Mouse (Mus musculus) MEL (cell line): ENCODE results near the gene Rpl6. TPM values are rescaled to one million over a fixed set of nuclear protein-coding genes. Genes with fewer than 3 reads are reported as not detected.

Source experiments
- DNase-seq: peaks from one replicate; pipeline ENCODE4 v3.0.0; 2011; ENCODE audit warnings: low read depth, low spot score
- H3K27ac ChIP-seq: 2 replicates; pipeline ENCODE4 v1.5.1; 2012; ENCODE audit warnings: low read depth, mild to moderate bottlenecking, control low read depth, low read length, moderate library complexity; ENCODE audit not compliant: control insufficient read depth
- H3K27me3 ChIP-seq, 2 experiments: fragments of 150-350 bp in 1 of 2; sonication (generic) in 1 of 2; 2 replicates each; pipeline ENCODE4 v1.6.1; 2012; ENCODE audit warnings: low read length in 2 of 2, mild to moderate bottlenecking in 2 of 2, improper control_type of control experiment in 1 of 2, moderate library complexity in 1 of 2; ENCODE audit not compliant: insufficient read depth in 2 of 2, control insufficient read depth in 1 of 2
- H3K36me3 ChIP-seq, 2 experiments: 2 replicates each; pipeline ENCODE4 v1.6.1; 2012 to 2014; ENCODE audit warnings: low read length in 2 of 2, improper control_type of control experiment in 1 of 2, inconsistent platforms in 1 of 2, mild to moderate bottlenecking in 1 of 2; ENCODE audit not compliant: insufficient read depth in 2 of 2, control insufficient read depth in 1 of 2
- H3K4me1 ChIP-seq, 2 experiments: fragments of 150-350 bp in 1 of 2; sonication (generic) in 1 of 2; 2 replicates each; pipeline ENCODE4 v1.6.1; 2012; ENCODE audit warnings: low read length in 2 of 2, improper control_type of control experiment in 1 of 2, mild to moderate bottlenecking in 1 of 2; ENCODE audit not compliant: insufficient read depth in 2 of 2, control insufficient read depth in 1 of 2
- H3K4me3 ChIP-seq, 2 experiments: fragments of 150-350 bp in 1 of 2; sonication (generic) in 1 of 2; 2 replicates each; pipeline ENCODE4 v1.5.1; 2012; ENCODE audit warnings: low read depth in 2 of 2, low read length in 2 of 2, mild to moderate bottlenecking in 2 of 2, moderate library complexity in 2 of 2, control low read depth in 1 of 2, improper control_type of control experiment in 1 of 2; ENCODE audit not compliant: control insufficient read depth in 1 of 2, insufficient read depth in 1 of 2
- H3K79me2 ChIP-seq: 2 replicates; pipeline ENCODE4 v1.6.1; 2012; ENCODE audit warnings: mild to moderate bottlenecking, low read length, moderate library complexity; ENCODE audit not compliant: control insufficient read depth, poor library complexity, insufficient read depth
- H3K9ac ChIP-seq: 2 replicates; pipeline ENCODE4 v1.6.1; 2012; ENCODE audit warnings: low read depth, mild to moderate bottlenecking, control low read depth, low read length, moderate library complexity; ENCODE audit not compliant: control insufficient read depth, poor library complexity, severe bottlenecking
- H3K9me3 ChIP-seq: fragments of 150-350 bp; sonication (generic); replicated peaks from 2 replicates; pipeline ENCODE4 v1.6.1; 2012; ENCODE audit warnings: mild to moderate bottlenecking, low read length, improper control_type of control experiment, moderate library complexity; ENCODE audit not compliant: insufficient read depth
- BHLHE40 ChIP-seq: IDR thresholded peaks from 2 replicates; pipeline ENCODE4 v1.6.1; 2012; ENCODE audit warnings: low read depth, mild to moderate bottlenecking, inconsistent platforms, low read length, improper control_type of control experiment, borderline replicate concordance
- ELF1 ChIP-seq: IDR thresholded peaks from 2 replicates; pipeline ENCODE4 v1.6.1; 2014; ENCODE audit warnings: low read depth, mild to moderate bottlenecking, inconsistent platforms, low read length, improper control_type of control experiment, moderate library complexity
- ETS1 ChIP-seq: IDR thresholded peaks from 2 replicates; pipeline ENCODE4 v1.6.1; 2012; ENCODE audit warnings: low read depth, mild to moderate bottlenecking, inconsistent platforms, low read length, improper control_type of control experiment, moderate library complexity
- GABPA ChIP-seq: IDR thresholded peaks from 2 replicates; pipeline ENCODE4 v1.6.1; 2012; ENCODE audit warnings: low read depth, mild to moderate bottlenecking, inconsistent platforms, low read length, improper control_type of control experiment, moderate library complexity
- HCFC1 ChIP-seq: IDR thresholded peaks from 2 replicates; pipeline ENCODE4 v1.6.1; 2012; ENCODE audit warnings: low read depth, mild to moderate bottlenecking, inconsistent platforms, low read length, improper control_type of control experiment, moderate library complexity
- JUND ChIP-seq: IDR thresholded peaks from 2 replicates; pipeline ENCODE4 v1.6.1; 2011; ENCODE audit warnings: low read depth, mild to moderate bottlenecking, improper control_type of control experiment, low read length
- MAFK ChIP-seq: IDR thresholded peaks from 2 replicates; pipeline ENCODE4 v1.6.1; 2011; ENCODE audit warnings: low read depth, mild to moderate bottlenecking, low read length, improper control_type of control experiment, borderline replicate concordance
- MXI1 ChIP-seq: IDR thresholded peaks from 2 replicates; pipeline ENCODE4 v1.6.1; 2011; ENCODE audit warnings: mild to moderate bottlenecking, low read depth, low read length, improper control_type of control experiment
- MYC ChIP-seq: IDR thresholded peaks from 2 replicates; pipeline ENCODE4 v1.6.1; 2011; ENCODE audit warnings: low read depth, mild to moderate bottlenecking, low read length, improper control_type of control experiment, moderate library complexity
- POLR2AphosphoS2 ChIP-seq: IDR thresholded peaks from 2 replicates; pipeline ENCODE4 v1.6.1; 2011; ENCODE audit warnings: low read length, improper control_type of control experiment
- POLR2AphosphoS5 ChIP-seq: IDR thresholded peaks from 2 replicates; pipeline ENCODE4 v1.6.1; 2012; ENCODE audit warnings: low read depth, borderline replicate concordance, mild to moderate bottlenecking, inconsistent platforms, low read length, moderate library complexity, mixed read lengths
- RAD21 ChIP-seq: IDR thresholded peaks from 2 replicates; pipeline ENCODE4 v1.6.1; 2011; ENCODE audit warnings: mild to moderate bottlenecking, low read depth, low read length, improper control_type of control experiment
- SIN3A ChIP-seq: IDR thresholded peaks from 2 replicates; pipeline ENCODE4 v1.6.1; 2012; ENCODE audit warnings: low read length, improper control_type of control experiment, inconsistent platforms
- SMC3 ChIP-seq: IDR thresholded peaks from 2 replicates; pipeline ENCODE4 v1.6.1; 2011; ENCODE audit warnings: low read depth, low read length, improper control_type of control experiment
- TAL1 ChIP-seq: IDR thresholded peaks from 2 replicates; pipeline ENCODE4 v1.6.1; 2012; ENCODE audit warnings: mild to moderate bottlenecking, inconsistent platforms, low read length, moderate library complexity, mixed read lengths
- TBP ChIP-seq: IDR thresholded peaks from 2 replicates; pipeline ENCODE4 v1.8.0; 2011; ENCODE audit warnings: low read depth, low read length, improper control_type of control experiment
- UBTF ChIP-seq: IDR thresholded peaks from 2 replicates; pipeline ENCODE4 v1.6.1; 2012; ENCODE audit warnings: low read depth, mild to moderate bottlenecking, inconsistent platforms, low read length, improper control_type of control experiment, moderate library complexity, borderline replicate concordance; ENCODE audit not compliant: insufficient read depth
- ZKSCAN1 ChIP-seq: IDR thresholded peaks from 2 replicates; pipeline ENCODE4 v1.6.1; 2012; ENCODE audit warnings: low read depth, mild to moderate bottlenecking, inconsistent platforms, low read length, improper control_type of control experiment, moderate library complexity
- ZMIZ1 ChIP-seq: IDR thresholded peaks from 2 replicates; pipeline ENCODE4 v1.6.1; 2012; ENCODE audit warnings: low read depth, mild to moderate bottlenecking, inconsistent platforms, low read length, improper control_type of control experiment, moderate library complexity
- polyA plus RNA-seq, 2 experiments: library from polyadenylated mRNA; stranded (reverse) in 1 of 2; unstranded in 1 of 2; fragments of >175 nt in 1 of 2; fragments of >200 nt in 1 of 2; gene quantifications; 2 replicates each; pipeline versions ENCODE4 v1.2.1 to v1.2.4; 2012; ENCODE audit warnings: low replicate concordance in 2 of 2, low read depth in 1 of 2; ENCODE audit not compliant: insufficient read length in 2 of 2, insufficient read depth in 1 of 2, missing spikeins in 1 of 2
- total RNA-seq: library from RNA; depleted of rRNA; stranded (reverse); fragments of 300-350 nt; gene quantifications from 2 replicates; pipeline ENCODE4 v1.2.3, GENCODE M21; 2012; rRNA removed

Rpl6 gene
- total and polyA plus RNA-seq, 3 experiments, result 850 to 2,901 (median 2,779) TPM

DNA sequence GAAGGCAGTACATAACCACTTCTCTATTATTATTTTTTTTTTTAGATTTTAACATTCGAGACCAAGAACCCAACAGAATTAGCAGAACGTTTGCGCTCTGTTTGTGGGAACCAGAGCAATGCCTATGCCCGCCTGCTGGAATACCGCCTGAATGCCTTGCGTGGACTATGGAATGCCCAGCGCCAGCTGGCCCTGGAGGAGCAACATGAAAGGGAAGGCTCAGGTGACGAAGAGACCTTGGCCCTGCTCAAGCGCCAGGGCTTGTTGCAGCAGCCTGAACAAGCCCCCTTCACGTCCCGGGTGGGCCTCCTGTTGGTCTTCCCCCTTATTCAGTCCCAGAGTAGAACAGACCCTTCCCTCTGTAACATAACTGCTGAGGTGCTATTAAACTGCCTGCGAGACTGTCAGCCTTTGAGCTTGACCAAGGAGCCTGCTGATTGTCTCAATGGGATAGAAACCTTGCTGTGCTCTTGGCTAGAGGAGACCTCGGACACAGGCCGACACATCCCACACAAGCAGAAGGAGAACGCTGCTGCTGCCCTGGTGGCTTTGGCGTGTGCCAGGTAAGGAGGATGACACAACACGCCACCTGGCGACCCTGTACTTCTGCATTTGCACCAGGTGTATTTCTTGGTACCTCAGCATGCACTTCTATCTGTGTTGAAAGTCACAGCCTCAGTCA, 49.7 kb downstream of the Rpl6 start:
- no peak for DNase-seq
- no peaks in the 10 kb centered on the region for H3K27me3 ChIP-seq
- H3K4me3 ChIP-seq, result no peak overlapping the region
- peaks cover 3 to 4% of the 10 kb centered on the region in 2 experiments; a peak in 3 of 4 replicates for H3K36me3 ChIP-seq
- TF ChIP-seq POLR2AphosphoS5 (no peak), MXI1 (no peak), POLR2AphosphoS2 (no peak), UBTF (no peak), TBP (no peak), ZMIZ1 (no peak), RAD21 (no peak), TAL1 (no peak), JUND (no peak), MAFK (no peak)
- TF ChIP-seq, all 39 proteins: peak for 0
- peaks cover 4% of the 10 kb centered on the region in 2 experiments; a peak in 3 of 4 replicates for H3K4me1 ChIP-seq
- H3K79me2 ChIP-seq, result no peaks in the 10 kb centered on the region
- no peak overlapping the region for H3K27ac ChIP-seq
- H3K9me3 ChIP-seq, result no peaks in the 10 kb centered on the region
- no peak overlapping the region for H3K9ac ChIP-seq

- no peak for DNase-seq
- no peak overlapping the region for H3K4me3 ChIP-seq
- no peak for TF ChIP-seq SIN3A
- no peak for TF ChIP-seq ZKSCAN1
- TF ChIP-seq HCFC1, result no peak
- TF ChIP-seq GABPA, result no peak
- no peak for TF ChIP-seq ELF1
- TF ChIP-seq ZMIZ1, result no peak
- no peak for TF ChIP-seq JUND
- TF ChIP-seq ETS1, result no peak
- TF ChIP-seq MYC, result no peak
- TF ChIP-seq BHLHE40, result no peak
- no peak for TF ChIP-seq SMC3
- TF ChIP-seq, all 39 proteins: peak for 0
- Histone ChIP-seq H3K9me3 (no peaks in the 10 kb centered on the region), H3K36me3 (peaks cover 0 to 3% of the 10 kb centered on the region in 2 experiments; a peak in 2 of 4 replicates), H3K79me2 (no peaks in the 10 kb centered on the region), H3K27me3 (no peaks in the 10 kb centered on the region), H3K4me1 (no peaks in the 10 kb centered on the region; a peak in 1 of 4 replicates), H3K27ac (no peak overlapping the region), H3K9ac (no peak overlapping the region)
Measured at GRCm38 (mm10) chr5:121254977-121255376, 50.7 kb downstream of the Rpl6 start.

Other genes with a start within 250 kb of the Rpl6 start
- not detected in 2 replicates for gene Rph3a, start 194.4 kb upstream of the Rpl6 start, total RNA-seq
- gene Rph3a, start 194.4 kb upstream of the Rpl6 start, polyA plus RNA-seq, result not detected
- 41.4 and 46.5 TPM in 2 replicates for gene Ptpn11, start 13.1 kb upstream of the Rpl6 start, total RNA-seq
- gene Ptpn11, start 13.1 kb upstream of the Rpl6 start, polyA plus RNA-seq, result 10 to 100 TPM; 43.6 to 55.0 TPM
- 6.9 and 7.0 TPM in 2 replicates for gene Hectd4, start 15.7 kb downstream of the Rpl6 start, total RNA-seq
- gene Hectd4, start 15.7 kb downstream of the Rpl6 start, polyA plus RNA-seq, result 10 to 100 TPM in 1 of 2 experiments, not detected in 1; 10.8 TPM
- 12.9 and 15.4 TPM in 2 replicates for gene Trafd1, start 181.2 kb downstream of the Rpl6 start, total RNA-seq
- gene Trafd1, start 181.2 kb downstream of the Rpl6 start, polyA plus RNA-seq, result 10 to 100 TPM in 1 of 2 experiments, not detected in 1; 21.4 TPM
- gene Naa25, start 193.5 kb downstream of the Rpl6 start, total RNA-seq, result 53.0 and 56.4 TPM in 2 replicates
- gene Naa25, start 193.5 kb downstream of the Rpl6 start, polyA plus RNA-seq, result 10 to 100 TPM in 1 of 2 experiments, not detected in 1; 59.6 TPM
- 1.6 and 1.7 TPM in 2 replicates for gene Tmem116, start 247.4 kb downstream of the Rpl6 start, total RNA-seq
- 1 to 10 TPM in 1 of 2 experiments, not detected in 1; 2.6 TPM for gene Tmem116, start 247.4 kb downstream of the Rpl6 start, polyA plus RNA-seq
- gene Erp29, start 248.0 kb downstream of the Rpl6 start, total RNA-seq, result 159 and 167 TPM in 2 replicates
- 100 to 1,000 TPM in 1 of 2 experiments, not detected in 1; 244 TPM for gene Erp29, start 248.0 kb downstream of the Rpl6 start, polyA plus RNA-seq